Mouse (Mus musculus): ENCODE measurements around the gene Mrps18b. TPM values are rescaled to one million over a fixed set of nuclear protein-coding genes. Genes with fewer than 3 reads are reported as not detected.
A peak's percentile ranks its signal among the peaks of the same experiment; 100 is the strongest.

Mrps18b gene
- polyA plus RNA-seq, 1 experiment from 2014 or later = 65.8 TPM

DNA sequence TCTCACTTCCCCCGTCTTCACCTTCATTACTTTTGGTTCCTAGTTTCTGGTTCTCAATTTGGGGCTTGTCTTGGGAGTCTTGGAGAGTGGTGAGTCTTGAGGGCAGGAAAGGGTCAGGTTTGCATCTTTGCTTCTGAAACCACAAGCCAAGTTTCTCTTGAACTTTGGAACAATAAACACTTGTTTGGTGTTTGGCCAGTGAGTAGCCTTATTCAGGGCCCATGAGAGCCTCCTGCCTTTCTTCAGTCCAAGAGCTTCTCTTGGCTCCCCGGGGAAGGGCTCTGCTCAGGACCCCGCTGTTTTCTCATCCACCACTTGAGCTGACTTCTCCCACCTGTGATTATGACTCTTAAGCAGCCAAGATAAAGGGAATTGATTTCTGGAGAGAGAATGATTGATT lies 6.4 kb upstream of the Mrps18b start:
- Histone ChIP-seq H3K9me3 (ENCODE audit: control insufficient read depth, low read length) (no peaks in the 10 kb centered on the region), H3K27me3 (ENCODE audit: control insufficient read depth, insufficient read depth, low read length) (no peaks in the 10 kb centered on the region), H3K4me1 (ENCODE audit: control insufficient read depth in 2 of 2, insufficient read depth in 2 of 2, low read length in 2 of 2) (peaks cover 5 to 27% of the 10 kb centered on the region in 2 experiments), H3K36me3 (ENCODE audit: control insufficient read depth, insufficient read depth, low read length) (peaks cover 48% of the 10 kb centered on the region), H3K27ac (replicated peaks in 1 of 2; ENCODE audit: control insufficient read depth in 1 of 2, insufficient read depth in 1 of 2, low read depth in 2 of 2, low read length in 2 of 2) (no peak overlapping the region), H3K4me3 (ENCODE audit: control insufficient read depth in 1 of 2, insufficient read depth in 1 of 2, low read depth in 1 of 2, low read length in 2 of 2) (no peak overlapping the region), H3K4me2 (ENCODE audit: low read length) (no peak overlapping the region), H3K9ac (ENCODE audit: low read length) (no peak overlapping the region)
- ATAC-seq (ENCODE audit: insufficient number of reproducible peaks, insufficient read depth, low FRiP score, low read depth) = no peak
- 85% methylated on average over 3 of the region's 3 CpGs for WGBS

- Histone ChIP-seq H3K36me3 (ENCODE audit: control insufficient read depth, insufficient read depth, low read length) (peaks cover 45% of the 10 kb centered on the region), H3K27me3 (ENCODE audit: control insufficient read depth, insufficient read depth, low read length) (no peaks in the 10 kb centered on the region), H3K4me3 (ENCODE audit: control insufficient read depth in 1 of 2, insufficient read depth in 1 of 2, low read depth in 1 of 2, low read length in 2 of 2) (no peak overlapping the region), H3K4me2 (ENCODE audit: low read length) (no peak overlapping the region), H3K9me3 (ENCODE audit: control insufficient read depth, low read length) (no peaks in the 10 kb centered on the region), H3K4me1 (ENCODE audit: control insufficient read depth in 2 of 2, insufficient read depth in 2 of 2, low read length in 2 of 2) (peaks cover 5 to 27% of the 10 kb centered on the region in 2 experiments), H3K9ac (ENCODE audit: low read length) (no peak overlapping the region), H3K27ac (replicated peaks in 1 of 2; ENCODE audit: control insufficient read depth in 1 of 2, insufficient read depth in 1 of 2, low read depth in 2 of 2, low read length in 2 of 2) (no peak overlapping the region)
- WGBS = 68% methylated on average over 4 of the region's 4 CpGs
- ATAC-seq (ENCODE audit: insufficient number of reproducible peaks, insufficient read depth, low FRiP score, low read depth) = no peak
These were observed 5.5 kb upstream of the Mrps18b start for GRCm38 (mm10) chr17:35921710-35922109.

DNA sequence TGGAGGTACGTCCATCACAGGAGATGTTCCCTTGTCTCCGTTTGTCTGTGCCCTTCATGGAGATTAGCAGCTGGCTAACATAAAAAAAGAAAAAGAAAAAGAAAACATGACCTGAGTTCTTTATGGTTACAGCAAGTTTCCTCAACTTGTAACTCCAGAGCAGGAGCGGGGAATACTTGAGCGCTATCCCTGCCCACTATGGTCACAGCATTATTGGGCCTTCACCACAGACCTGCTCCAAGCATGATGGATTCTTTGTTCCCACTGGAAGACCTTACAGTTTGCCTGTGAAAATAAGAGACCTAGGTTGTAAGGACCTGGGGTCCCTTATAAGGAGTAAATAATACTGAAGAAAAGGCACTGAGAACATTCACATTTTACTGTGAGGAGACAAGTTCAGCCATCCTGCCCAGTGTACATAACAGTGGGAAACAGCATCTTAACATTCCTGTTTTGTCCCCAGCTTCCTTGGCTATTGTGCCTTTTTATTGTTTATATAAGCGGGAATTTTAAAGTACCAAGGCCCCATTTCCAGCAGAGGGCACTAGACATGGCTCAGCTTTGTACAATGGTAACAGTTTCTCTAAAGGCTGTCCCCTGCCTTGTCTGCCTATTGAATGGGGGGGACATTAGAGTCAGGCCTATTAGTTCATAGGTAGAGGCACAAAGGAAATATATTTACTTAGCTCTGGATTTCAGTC lies 4.8 kb upstream of the Mrps18b start:
- peaks cover 38% of the 10 kb centered on the region for H3K36me3 ChIP-seq (ENCODE audit: control insufficient read depth, insufficient read depth, low read length)
- no peak for ATAC-seq (ENCODE audit: insufficient number of reproducible peaks, insufficient read depth, low FRiP score, low read depth)
- 72% methylated on average over 5 of the region's 5 CpGs for WGBS

DNA sequence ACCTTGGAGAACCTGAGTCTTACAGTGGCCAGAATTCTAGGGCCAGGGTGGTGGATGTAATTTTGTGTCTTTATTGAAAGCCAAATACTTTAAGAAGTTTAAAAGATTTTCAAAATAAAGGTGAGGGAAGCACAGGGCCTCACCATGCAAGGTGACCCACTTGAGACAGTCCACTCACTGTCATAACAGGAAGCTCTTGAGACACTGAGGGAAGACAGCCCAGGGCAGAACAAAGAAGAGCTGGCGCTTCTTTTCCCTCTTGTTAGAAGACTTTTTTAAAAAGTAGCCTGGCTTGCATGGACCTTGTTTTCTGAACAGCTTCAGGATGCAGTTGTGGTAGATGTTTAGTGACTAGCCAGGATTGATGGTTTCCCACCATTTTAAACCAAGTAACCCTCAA lies 4.2 kb upstream of the Mrps18b start:
- Histone ChIP-seq H3K36me3 (ENCODE audit: control insufficient read depth, insufficient read depth, low read length) (peaks cover 31% of the 10 kb centered on the region), H3K9ac (ENCODE audit: low read length) (peak overlapping the region; percentile 64), H3K9me3 (ENCODE audit: control insufficient read depth, low read length) (no peaks in the 10 kb centered on the region), H3K27me3 (ENCODE audit: control insufficient read depth, insufficient read depth, low read length) (no peaks in the 10 kb centered on the region), H3K27ac (replicated peaks in 1 of 2; ENCODE audit: control insufficient read depth in 1 of 2, insufficient read depth in 1 of 2, low read depth in 2 of 2, low read length in 2 of 2) (peak overlapping the region; percentile 96 to 100), H3K4me1 (ENCODE audit: control insufficient read depth in 2 of 2, insufficient read depth in 2 of 2, low read length in 2 of 2) (peaks cover 6 to 29% of the 10 kb centered on the region in 2 experiments), H3K4me2 (ENCODE audit: low read length) (peak overlapping the region; percentile 88; the same call in 1 of the 2 replicates), H3K4me3 (ENCODE audit: control insufficient read depth in 1 of 2, insufficient read depth in 1 of 2, low read depth in 1 of 2, low read length in 2 of 2) (no peak overlapping the region)
- ATAC-seq (ENCODE audit: insufficient number of reproducible peaks, insufficient read depth, low FRiP score, low read depth) = no peak
- 50% methylated on average over 1 of the region's 1 CpGs for WGBS

More for the DNA sequence above, 4.8 kb upstream of the Mrps18b start:
- no peaks in the 10 kb centered on the region for H3K27me3 ChIP-seq (ENCODE audit: control insufficient read depth, insufficient read depth, low read length)
- no peak overlapping the region for H3K4me2 ChIP-seq (ENCODE audit: low read length)
- H3K4me1 ChIP-seq (ENCODE audit: control insufficient read depth in 2 of 2, insufficient read depth in 2 of 2, low read length in 2 of 2) = peaks cover 5 to 27% of the 10 kb centered on the region in 2 experiments
- no peak overlapping the region for H3K4me3 ChIP-seq (ENCODE audit: control insufficient read depth in 1 of 2, insufficient read depth in 1 of 2, low read depth in 1 of 2, low read length in 2 of 2)
- peak overlapping the region in 1 of 2 experiments; percentile 96; a peak in 2 of 4 replicates for H3K27ac ChIP-seq (replicated peaks in 1 of 2; ENCODE audit: control insufficient read depth in 1 of 2, insufficient read depth in 1 of 2, low read depth in 2 of 2, low read length in 2 of 2)
- no peaks in the 10 kb centered on the region for H3K9me3 ChIP-seq (ENCODE audit: control insufficient read depth, low read length)
- H3K9ac ChIP-seq (ENCODE audit: low read length) = no peak overlapping the region

GRCm38 (mm10) chr17:35919864-35920301 lies 3.7 kb upstream of the Mrps18b start:
- peaks cover 26% of the 10 kb centered on the region for H3K36me3 ChIP-seq (ENCODE audit: control insufficient read depth, insufficient read depth, low read length)
- 40% methylated on average over 6 of the region's 6 CpGs for WGBS

GRCm38 (mm10) chr17:35919060-35919715 lies 3.0 kb upstream of the Mrps18b start:
- Histone ChIP-seq H3K4me1 (ENCODE audit: control insufficient read depth in 2 of 2, insufficient read depth in 2 of 2, low read length in 2 of 2) (peaks cover 6 to 36% of the 10 kb centered on the region in 2 experiments), H3K27me3 (ENCODE audit: control insufficient read depth, insufficient read depth, low read length) (no peaks in the 10 kb centered on the region), H3K27ac (replicated peaks in 1 of 2; ENCODE audit: control insufficient read depth in 1 of 2, insufficient read depth in 1 of 2, low read depth in 2 of 2, low read length in 2 of 2) (peak overlapping the region; percentile 96 to 100), H3K9ac (ENCODE audit: low read length) (peak overlapping the region; percentile 97), H3K9me3 (ENCODE audit: control insufficient read depth, low read length) (no peaks in the 10 kb centered on the region), H3K36me3 (ENCODE audit: control insufficient read depth, insufficient read depth, low read length) (peaks cover 24% of the 10 kb centered on the region), H3K4me2 (ENCODE audit: low read length) (peak overlapping the region; percentile 88), H3K4me3 (ENCODE audit: control insufficient read depth in 1 of 2, insufficient read depth in 1 of 2, low read depth in 1 of 2, low read length in 2 of 2) (peak overlapping the region; percentile 66 to 75)
- peak; percentile 28 for ATAC-seq (ENCODE audit: insufficient number of reproducible peaks, insufficient read depth, low FRiP score, low read depth)
- 9% methylated on average over 7 of the region's 7 CpGs for WGBS

More at GRCm38 (mm10) chr17:35919864-35920301, 3.7 kb upstream of the Mrps18b start:
- H3K27me3 ChIP-seq (ENCODE audit: control insufficient read depth, insufficient read depth, low read length) = no peaks in the 10 kb centered on the region
- ATAC-seq (ENCODE audit: insufficient number of reproducible peaks, insufficient read depth, low FRiP score, low read depth) = no peak
- H3K4me2 ChIP-seq (ENCODE audit: low read length) = peak overlapping the region; percentile 88
- H3K4me1 ChIP-seq (ENCODE audit: control insufficient read depth in 2 of 2, insufficient read depth in 2 of 2, low read length in 2 of 2) = peaks cover 6 to 34% of the 10 kb centered on the region in 2 experiments
- H3K9ac ChIP-seq (ENCODE audit: low read length) = peak overlapping the region; percentile 64
- 0 out of 4 replicates have a peak overlapping the region, but pooled peaks of 1 of the 2 experiments have one; percentile 75 for H3K4me3 ChIP-seq (ENCODE audit: control insufficient read depth in 1 of 2, insufficient read depth in 1 of 2, low read depth in 1 of 2, low read length in 2 of 2)
- H3K9me3 ChIP-seq (ENCODE audit: control insufficient read depth, low read length) = no peaks in the 10 kb centered on the region
- peak overlapping the region; percentile 96 to 100 for H3K27ac ChIP-seq (replicated peaks in 1 of 2; ENCODE audit: control insufficient read depth in 1 of 2, insufficient read depth in 1 of 2, low read depth in 2 of 2, low read length in 2 of 2)

- Histone ChIP-seq H3K4me2 (ENCODE audit: low read length) (peak overlapping the region; percentile 88), H3K4me1 (ENCODE audit: control insufficient read depth in 2 of 2, insufficient read depth in 2 of 2, low read length in 2 of 2) (peaks cover 6 to 36% of the 10 kb centered on the region in 2 experiments), H3K27me3 (ENCODE audit: control insufficient read depth, insufficient read depth, low read length) (no peaks in the 10 kb centered on the region), H3K9me3 (ENCODE audit: control insufficient read depth, low read length) (no peaks in the 10 kb centered on the region), H3K36me3 (ENCODE audit: control insufficient read depth, insufficient read depth, low read length) (peaks cover 24% of the 10 kb centered on the region), H3K9ac (ENCODE audit: low read length) (peak overlapping the region; percentile 97), H3K27ac (replicated peaks in 1 of 2; ENCODE audit: control insufficient read depth in 1 of 2, insufficient read depth in 1 of 2, low read depth in 2 of 2, low read length in 2 of 2) (peak overlapping the region; percentile 96 to 100), H3K4me3 (ENCODE audit: control insufficient read depth in 1 of 2, insufficient read depth in 1 of 2, low read depth in 1 of 2, low read length in 2 of 2) (peak overlapping the region; percentile 75 to 91)
- WGBS = under 1% methylated on average over 11 of the region's 11 CpGs
- no peak for ATAC-seq (ENCODE audit: insufficient number of reproducible peaks, insufficient read depth, low FRiP score, low read depth)
These were observed 2.3 kb upstream of the Mrps18b start for GRCm38 (mm10) chr17:35918276-35919059.

Data from heart, embryonic 14.5 days (tissue).